Mouse (Mus musculus) cerebellum, adult 2 months (tissue): ENCODE data around the gene Otop3. TPM values are rescaled to one million over a fixed set of nuclear protein-coding genes. Genes with fewer than 3 reads are reported as not detected.

Source experiments
- DNase-seq, 2 experiments: peaks; one replicate each; pipeline ENCODE4 v3.0.0; 2021
- H3K27ac ChIP-seq: fragments of 200-500 bp; 2 replicates; pipeline ENCODE4 v1.5.1; 2012; ENCODE audit warnings: low read length, control low read depth, inconsistent platforms; ENCODE audit not compliant: insufficient read depth
- H3K27me3 ChIP-seq: fragments of 200-500 bp; 2 replicates; pipeline ENCODE4 v1.6.1; 2012; ENCODE audit warnings: inconsistent platforms, mild to moderate bottlenecking, low read length, moderate library complexity; ENCODE audit not compliant: control insufficient read depth, insufficient read depth
- H3K4me1 ChIP-seq: fragments of 200-500 bp; 2 replicates; pipeline ENCODE4 v1.6.1; 2011; ENCODE audit warnings: low read length; ENCODE audit not compliant: control insufficient read depth, insufficient read depth
- H3K4me3 ChIP-seq: fragments of 200-500 bp; replicated peaks from 2 replicates; pipeline ENCODE3; 2011; ENCODE audit warnings: mild to moderate bottlenecking, low read depth, low read length, control low read depth; ENCODE audit not compliant: insufficient read depth
- CTCF ChIP-seq: fragments of 200-500 bp; IDR thresholded peaks from 2 replicates; pipeline ENCODE4 v1.5.1; 2011; ENCODE audit warnings: low read depth, mild to moderate bottlenecking, control low read depth, low read length, moderate library complexity, borderline replicate concordance; ENCODE audit not compliant: insufficient read depth
- POLR2A ChIP-seq: fragments of 200-500 bp; IDR thresholded peaks from 2 replicates; pipeline ENCODE4 v1.6.1; 2011; ENCODE audit warnings: low read length, control low read depth, borderline replicate concordance; ENCODE audit not compliant: insufficient read depth
- WGBS: fragments of 180-500 bp; shearing (Covaris S2); methylation state at CpG from one replicate; pipeline ENCODE4 v1.1.7; 2018; 5-methylcytosine and 5-hydroxymethylcytosine counted together
- polyA plus RNA-seq: library from polyadenylated mRNA; depleted of rRNA; stranded (reverse); fragments of >200 nt; gene quantifications from 2 replicates; pipeline ENCODE4 v1.2.3, GENCODE M21; 2012

Otop3 gene
- polyA plus RNA-seq, 1 experiment: 0.11 TPM

- no peak for DNase-seq
- H3K27me3 ChIP-seq: no peaks in the 10 kb centered on the region
- no peak for TF ChIP-seq CTCF
- no peak for TF ChIP-seq POLR2A
- no peak overlapping the region for H3K4me3 ChIP-seq
- H3K27ac ChIP-seq: no peak overlapping the region
- 37% methylated on average over 2 of the region's 2 CpGs for WGBS
- H3K4me1 ChIP-seq: peaks cover 2% of the 10 kb centered on the region; the same call in 1 of the 2 replicates
Observed at GRCm38 (mm10) chr11:115341246-115341645, 6.7 kb downstream of the Otop3 start.

- WGBS: 70% methylated on average over 6 of the region's 6 CpGs
- Histone ChIP-seq H3K4me3 (no peak overlapping the region), H3K4me1 (peaks cover 2% of the 10 kb centered on the region; the same call in 1 of the 2 replicates), H3K27ac (no peak overlapping the region), H3K27me3 (no peaks in the 10 kb centered on the region)
- DNase-seq: no peak
- TF ChIP-seq CTCF: no peak
- TF ChIP-seq POLR2A: no peak
Observed at GRCm38 (mm10) chr11:115341866-115342265, 7.3 kb downstream of the Otop3 start.

- no peaks in the 10 kb centered on the region for H3K27me3 ChIP-seq
- TF ChIP-seq POLR2A (no peak), CTCF (no peak)
- H3K4me3 ChIP-seq: no peak overlapping the region
- peaks cover 2% of the 10 kb centered on the region; the same call in 1 of the 2 replicates for H3K4me1 ChIP-seq
- no peak overlapping the region for H3K27ac ChIP-seq
- 39% methylated on average over 12 of the region's 12 CpGs for WGBS
- peak in 1 of 2 experiments; percentile 6 for DNase-seq
Observed at GRCm38 (mm10) chr11:115344967-115345366, 10.4 kb downstream of the Otop3 start.

- H3K4me1 ChIP-seq: peaks cover 2% of the 10 kb centered on the region; the same call in 1 of the 2 replicates
- WGBS: 55% methylated on average over 7 of the region's 7 CpGs
- TF ChIP-seq POLR2A (no peak), CTCF (no peak)
- H3K27me3 ChIP-seq: no peaks in the 10 kb centered on the region
- no peak overlapping the region for H3K27ac ChIP-seq
- no peak for DNase-seq
- no peak overlapping the region for H3K4me3 ChIP-seq
Observed at GRCm38 (mm10) chr11:115345515-115345914, 11.0 kb downstream of the Otop3 start.

- H3K4me1 ChIP-seq: no peaks in the 10 kb centered on the region; the same call in 1 of the 2 replicates
- DNase-seq: no peak
- 64% methylated on average over 17 of the region's 17 CpGs for WGBS
- H3K27me3 ChIP-seq: no peaks in the 10 kb centered on the region
- H3K27ac ChIP-seq: no peak overlapping the region
- no peak for TF ChIP-seq POLR2A
- TF ChIP-seq CTCF: no peak
- H3K4me3 ChIP-seq: no peak overlapping the region
Observed at GRCm38 (mm10) chr11:115348681-115349248, 14.2 kb downstream of the Otop3 start.

- WGBS: 78% methylated on average over 4 of the region's 4 CpGs
- no peak for TF ChIP-seq POLR2A
- no peak for TF ChIP-seq CTCF
- no peaks in the 10 kb centered on the region for H3K27me3 ChIP-seq
Observed at GRCm38 (mm10) chr11:115349976-115350375, 15.4 kb downstream of the Otop3 start.

GRCm38 (mm10) chr11:115353375-115353774, 18.8 kb downstream of the Otop3 start:
- no peaks in the 10 kb centered on the region; the same call in 1 of the 2 replicates for H3K4me1 ChIP-seq
- no peak for DNase-seq
- H3K27ac ChIP-seq: no peak overlapping the region
- no peaks in the 10 kb centered on the region for H3K27me3 ChIP-seq
- no peak overlapping the region for H3K4me3 ChIP-seq
- TF ChIP-seq CTCF (no peak), POLR2A (no peak)
- 93% methylated on average over 5 of the region's 5 CpGs for WGBS

More at GRCm38 (mm10) chr11:115349976-115350375, 15.4 kb downstream of the Otop3 start:
- H3K27ac ChIP-seq: no peak overlapping the region
- H3K4me3 ChIP-seq: no peak overlapping the region
- H3K4me1 ChIP-seq: no peaks in the 10 kb centered on the region; the same call in 1 of the 2 replicates
- no peak for DNase-seq

GRCm38 (mm10) chr11:115354183-115354582, 19.7 kb downstream of the Otop3 start:
- no peak for TF ChIP-seq POLR2A
- TF ChIP-seq CTCF: peak; percentile 92
- no peaks in the 10 kb centered on the region for H3K27me3 ChIP-seq
- 4% methylated on average over 8 of the region's 8 CpGs for WGBS
- no peak overlapping the region for H3K27ac ChIP-seq
- H3K4me3 ChIP-seq: no peak overlapping the region
- H3K4me1 ChIP-seq: peaks cover 7% of the 10 kb centered on the region; the same call in 1 of the 2 replicates
- peak; percentile 73 to 75 for DNase-seq
